Mouse (Mus musculus) liver, postnatal 0 days (tissue): ENCODE measurements around the gene Cdh19.

ENCODE experiments used
- CTCF ChIP-seq: sonication (generic); IDR thresholded peaks from 2 replicates; pipeline ENCODE4 v1.5.1; 2016; ENCODE audit warnings: antibody characterized with exemption, low read depth
- EP300 ChIP-seq: IDR thresholded peaks from 2 replicates; pipeline ENCODE4 v1.6.1; 2016; ENCODE audit warnings: antibody characterized with exemption, low read depth, mild to moderate bottlenecking

DNA sequence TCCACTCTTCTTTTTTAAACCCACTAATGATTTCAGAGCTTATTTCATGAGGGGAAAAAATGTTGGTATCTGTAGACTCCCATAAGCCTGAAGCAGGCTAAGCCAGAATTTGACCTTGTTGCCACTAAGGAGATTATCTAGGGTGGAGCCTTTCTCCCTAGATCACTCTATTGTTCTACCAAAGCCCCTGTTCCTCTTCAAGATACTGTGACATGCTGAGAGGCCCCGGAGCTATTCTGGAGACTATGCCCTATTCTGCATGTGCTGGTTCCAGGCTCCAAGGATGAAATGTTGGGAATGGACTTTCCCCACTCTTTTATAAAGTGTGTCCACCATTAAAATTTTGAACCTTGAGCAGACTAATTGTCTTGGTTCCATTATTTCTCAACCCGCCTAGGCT is 73.1 kb downstream of the Cdh19 start:
- TF ChIP-seq CTCF: no peak
- no peak for TF ChIP-seq EP300
